Mouse (Mus musculus) cerebellum, adult 9-11 months (tissue): ENCODE results near the gene Vav3.

Experiments
- DNase-seq: peaks from one replicate; pipeline ENCODE4 v3.0.0; 2022

Vav3 gene

DNA sequence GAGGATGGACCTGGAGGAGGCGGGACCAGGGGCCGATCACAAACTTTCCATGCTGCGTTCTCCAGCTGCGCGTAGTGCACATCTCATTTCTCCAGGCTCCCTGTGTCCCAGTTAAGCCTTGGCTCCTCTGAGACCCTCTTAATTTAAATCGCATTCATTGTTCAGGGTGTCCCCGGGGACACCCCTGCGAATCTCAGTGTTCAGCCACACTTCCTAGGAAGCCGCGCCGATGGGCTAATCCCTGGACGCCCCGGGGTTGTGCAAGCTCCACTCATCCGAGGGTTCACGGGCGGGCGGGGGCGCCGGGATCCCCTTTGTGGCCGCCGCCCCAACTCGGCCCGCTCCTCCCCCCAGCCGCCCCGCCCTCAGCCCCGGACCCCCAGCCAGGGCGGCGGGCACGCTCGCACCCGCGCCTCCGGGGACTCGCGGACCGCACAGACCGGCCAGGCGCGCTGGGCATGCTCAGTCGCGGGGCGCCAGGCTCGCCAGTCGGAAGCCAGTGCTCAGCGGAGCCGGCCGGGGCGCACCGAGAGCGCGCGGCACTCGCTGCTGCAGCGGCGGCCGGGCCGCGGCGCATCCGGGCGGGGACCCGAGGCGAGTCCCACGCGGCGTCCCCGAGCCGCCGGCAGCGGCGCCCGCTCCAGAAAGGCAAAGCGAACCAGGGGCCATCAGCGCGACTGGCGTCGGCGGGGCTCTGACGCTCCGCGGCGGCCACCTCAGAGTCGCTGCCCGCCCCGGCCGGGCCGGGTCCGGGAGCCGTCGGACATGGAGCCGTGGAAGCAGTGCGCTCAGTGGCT, at the start of gene Vav3:
Gene Vav3, plus strand, starts transcription at position 380 of the 797 bp plus-strand sequence.
- DNase-seq: peak; percentile 7

- DNase-seq: peak; percentile 3
Observed at GRCm38 (mm10) chr3:109298857-109299256, 41.6 kb upstream of the Vav3 start.

DNA sequence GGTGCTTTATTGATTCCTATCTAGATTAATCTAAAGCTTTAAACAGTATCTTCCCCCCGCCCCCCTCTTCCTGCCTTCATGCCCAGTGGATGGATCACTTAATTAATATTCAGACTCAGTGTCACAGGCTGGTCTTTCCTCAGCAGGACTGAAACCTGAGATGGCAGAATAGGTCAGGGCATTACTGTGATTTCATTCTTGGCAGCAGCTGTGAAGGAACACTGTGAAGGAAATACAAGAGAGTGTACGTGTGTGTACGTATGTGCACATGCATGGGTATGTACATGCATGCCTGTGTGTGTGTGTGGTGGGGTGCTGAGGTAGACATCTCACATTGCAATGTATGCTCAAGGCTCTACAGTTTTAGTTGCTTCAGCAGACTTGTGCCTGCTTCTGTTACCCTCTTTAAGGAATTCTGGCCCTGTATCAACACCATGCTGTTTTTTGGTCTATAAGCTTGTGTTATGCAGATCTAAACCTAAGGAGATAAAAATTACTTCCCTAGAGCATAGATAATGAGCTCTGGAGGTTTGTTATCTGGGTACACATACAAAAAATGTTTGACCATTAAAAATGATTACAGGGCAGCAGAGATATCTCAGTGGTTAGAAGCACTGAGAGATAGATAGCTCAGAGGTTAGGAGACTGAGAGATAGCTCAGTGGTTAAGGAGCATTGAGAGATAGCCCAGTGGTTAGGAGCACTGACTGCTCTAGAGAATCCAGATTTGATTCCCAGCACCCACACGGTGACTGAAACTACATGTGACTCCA, 41.0 kb upstream of the Vav3 start:
- no peak for DNase-seq

DNA sequence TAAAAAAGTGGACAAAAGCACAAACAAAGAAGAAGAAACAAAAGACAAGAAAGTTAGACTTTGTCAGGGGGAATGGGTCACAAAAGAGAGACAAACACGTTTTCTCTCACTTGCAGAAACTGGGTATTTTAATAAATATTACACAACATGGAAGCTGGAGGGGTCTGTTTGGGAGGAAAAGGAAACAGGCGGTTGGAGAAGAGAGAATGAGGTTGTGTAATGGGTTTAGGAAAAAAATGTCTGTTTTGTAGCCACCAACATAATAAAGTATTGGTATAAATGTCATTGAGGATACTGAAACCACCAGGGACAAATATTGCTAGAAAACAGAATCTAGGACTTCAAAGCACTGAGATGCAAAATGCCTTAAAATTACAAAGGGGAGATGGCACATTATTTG, 38.4 kb upstream of the Vav3 start:
- no peak for DNase-seq

GRCm38 (mm10) chr3:109307406-109307805, 33.0 kb upstream of the Vav3 start:
- peak; percentile 20 for DNase-seq

DNA sequence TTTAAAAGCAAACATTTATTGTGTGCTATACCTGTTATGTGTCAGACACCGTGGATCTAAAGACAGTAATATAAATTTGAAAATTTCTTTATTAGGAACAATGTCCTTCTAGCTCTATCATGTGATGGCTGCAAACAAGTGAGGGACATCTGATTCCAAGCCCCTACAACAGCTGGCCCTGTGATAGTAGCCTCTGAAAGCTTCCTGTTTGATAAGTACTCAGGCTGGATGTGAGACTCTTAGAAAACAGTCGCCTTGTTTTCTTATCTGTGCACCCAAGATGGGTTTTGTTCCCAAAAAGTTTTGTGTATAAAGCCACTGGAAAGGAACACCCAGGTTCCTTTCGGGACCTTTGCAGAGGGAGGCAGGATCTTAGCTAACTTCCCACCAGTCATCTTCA, 32.0 kb upstream of the Vav3 start:
- no peak for DNase-seq

- DNase-seq: no peak
Observed at GRCm38 (mm10) chr3:109309317-109310265, 30.9 kb upstream of the Vav3 start.

GRCm38 (mm10) chr3:109311172-109311824, 29.2 kb upstream of the Vav3 start:
- no peak for DNase-seq

GRCm38 (mm10) chr3:109311875-109312274, 28.6 kb upstream of the Vav3 start:
- DNase-seq: no peak

DNA sequence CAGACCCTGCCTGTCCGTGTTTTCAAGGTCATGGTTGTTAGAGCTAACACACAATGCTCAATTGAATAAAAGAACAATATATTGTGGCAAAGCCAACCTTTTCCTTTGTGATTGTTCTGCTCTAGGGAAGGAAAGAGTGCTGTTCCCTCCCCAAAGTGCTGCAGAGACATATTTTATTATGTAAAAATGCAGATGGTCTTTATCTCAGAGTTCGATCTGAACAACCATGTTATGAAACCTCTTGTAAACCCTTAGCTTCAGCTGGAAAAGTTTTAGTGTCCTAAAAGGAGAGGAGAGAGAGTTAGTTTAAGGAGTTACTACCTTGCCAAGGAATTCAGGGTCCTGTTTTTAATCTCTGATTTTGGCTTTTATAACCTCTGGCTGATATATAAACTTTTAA, 27.0 kb upstream of the Vav3 start:
- DNase-seq: no peak

DNA sequence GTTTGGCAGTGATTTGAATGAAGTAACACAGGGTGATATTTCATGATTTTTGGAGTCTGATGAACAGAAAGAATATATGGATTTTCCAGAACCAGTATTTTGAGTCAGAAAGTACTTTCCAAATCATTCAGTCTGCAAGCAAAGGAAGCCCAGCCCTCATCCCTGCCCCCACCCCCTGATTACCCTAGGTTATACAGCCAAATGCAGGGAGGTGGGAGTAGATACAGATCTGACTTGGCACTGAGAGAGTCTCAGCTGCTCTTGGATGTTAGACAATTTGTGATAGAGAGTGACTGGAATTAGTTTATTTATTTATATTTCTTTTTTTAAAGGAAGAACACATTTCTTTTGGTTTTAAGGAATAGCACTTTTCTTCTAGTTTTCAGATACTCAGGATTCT, 18.2 kb upstream of the Vav3 start:
- DNase-seq: no peak

GRCm38 (mm10) chr3:109323447-109324300, 16.8 kb upstream of the Vav3 start:
- no peak for DNase-seq

GRCm38 (mm10) chr3:109327128-109327527, 13.3 kb upstream of the Vav3 start:
- DNase-seq: no peak

- DNase-seq: no peak
Observed at GRCm38 (mm10) chr3:109332755-109333154, 7.7 kb upstream of the Vav3 start.

- DNase-seq: no peak
Observed at GRCm38 (mm10) chr3:109335470-109335869, 5.0 kb upstream of the Vav3 start.

- no peak for DNase-seq
Observed at GRCm38 (mm10) chr3:109339290-109339689, 1.2 kb upstream of the Vav3 start.

- peak; percentile 8 for DNase-seq
Observed at GRCm38 (mm10) chr3:109339941-109340273, 546 bp upstream of the Vav3 start.

- DNase-seq: no peak
Observed at GRCm38 (mm10) chr3:109341071-109341480, 623 bp downstream of the Vav3 start.

DNA sequence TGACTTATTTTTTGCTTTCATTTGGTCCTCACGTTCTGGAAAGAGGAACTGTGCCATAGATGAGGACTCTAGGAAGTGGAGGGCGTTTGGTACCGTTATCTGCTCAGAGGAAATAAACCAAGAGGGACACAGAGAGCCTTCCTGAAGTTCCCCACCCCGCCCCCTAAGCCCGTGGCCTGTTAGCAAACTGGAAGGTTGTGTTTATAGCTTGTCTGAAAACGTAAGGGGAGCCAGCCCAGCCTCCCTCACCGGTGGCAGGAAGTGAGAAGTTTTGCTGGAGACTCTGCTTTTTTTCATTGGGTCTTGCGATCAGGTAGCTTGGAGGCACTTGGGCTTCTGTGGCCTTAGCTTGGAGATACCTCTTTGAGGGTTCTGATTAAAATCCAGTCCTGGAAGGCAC, 1.2 kb downstream of the Vav3 start:
- no peak for DNase-seq

- DNase-seq: no peak
Observed at GRCm38 (mm10) chr3:109351956-109352684, 11.7 kb downstream of the Vav3 start.

DNA sequence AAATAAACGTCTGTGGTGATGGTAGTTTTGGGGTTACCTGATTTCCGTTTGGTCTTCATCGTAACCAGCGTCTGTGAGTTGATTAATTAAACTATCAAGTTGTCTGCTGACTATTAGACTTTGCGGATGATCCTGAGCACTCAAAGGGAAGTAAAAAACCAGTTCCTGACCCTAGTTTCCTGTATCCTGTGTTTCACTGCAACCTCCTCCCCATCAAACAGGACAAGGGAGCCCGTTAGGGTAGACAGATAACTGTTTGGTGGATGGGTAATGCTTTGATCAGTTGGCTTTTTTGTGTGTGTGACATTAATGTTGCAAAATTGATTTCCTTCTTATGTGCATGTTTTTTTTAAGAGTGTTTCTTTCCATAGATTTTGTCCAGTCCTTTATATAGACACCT, 12.2 kb downstream of the Vav3 start:
- no peak for DNase-seq
